Mouse (Mus musculus): ENCODE results near the gene Usp6nl. TPM values are rescaled to one million over a fixed set of nuclear protein-coding genes. Genes with fewer than 3 reads are reported as not detected.

Usp6nl gene
- total RNA-seq, 2 experiments from 2014 or later, result 40.1 to 44.0 TPM

DNA sequence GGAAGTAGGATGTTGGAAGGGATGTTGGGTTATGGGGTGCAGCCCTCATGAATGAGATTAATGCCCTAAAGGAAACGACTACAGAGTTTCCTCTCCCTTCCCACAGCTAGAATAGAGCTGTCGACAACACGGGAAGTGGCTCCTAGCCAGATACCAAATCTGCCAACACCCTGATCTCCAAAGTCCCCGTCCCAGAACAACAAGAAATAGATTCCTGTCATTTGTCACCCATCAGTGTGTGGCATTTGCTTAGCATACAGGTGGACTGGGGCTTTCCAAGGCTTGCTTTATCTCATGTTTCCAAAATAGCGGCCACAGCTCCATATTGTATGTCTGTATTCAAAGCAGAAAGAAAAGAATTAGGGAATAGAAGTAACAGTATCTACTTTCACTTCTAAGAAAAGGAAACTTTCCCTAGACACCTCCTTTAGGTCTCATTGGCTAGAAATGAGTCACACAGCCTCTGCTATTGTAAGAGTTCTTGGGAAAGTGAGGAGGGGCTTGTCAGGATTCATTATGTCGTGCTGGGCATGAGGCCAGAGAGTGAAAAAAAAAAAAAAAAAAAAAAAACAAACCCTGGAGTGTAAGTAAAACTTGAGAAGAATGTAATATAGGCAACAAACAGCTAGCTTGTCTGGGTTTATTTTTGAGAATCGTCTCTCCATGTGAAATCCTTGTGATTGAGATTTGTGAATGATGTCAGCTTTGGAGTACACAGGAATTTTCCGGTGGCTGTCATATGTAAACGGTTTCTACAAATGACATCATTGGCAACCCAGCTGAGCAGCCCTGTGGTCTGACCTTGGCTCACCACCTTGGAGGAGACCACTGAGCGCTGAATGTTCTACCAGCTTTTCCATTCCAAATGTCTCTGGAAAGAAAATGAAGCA, 141.6 kb downstream of the Usp6nl start:
- DNase-seq (ENCODE audit: low spot score in 2 of 2), result no peak

DNA sequence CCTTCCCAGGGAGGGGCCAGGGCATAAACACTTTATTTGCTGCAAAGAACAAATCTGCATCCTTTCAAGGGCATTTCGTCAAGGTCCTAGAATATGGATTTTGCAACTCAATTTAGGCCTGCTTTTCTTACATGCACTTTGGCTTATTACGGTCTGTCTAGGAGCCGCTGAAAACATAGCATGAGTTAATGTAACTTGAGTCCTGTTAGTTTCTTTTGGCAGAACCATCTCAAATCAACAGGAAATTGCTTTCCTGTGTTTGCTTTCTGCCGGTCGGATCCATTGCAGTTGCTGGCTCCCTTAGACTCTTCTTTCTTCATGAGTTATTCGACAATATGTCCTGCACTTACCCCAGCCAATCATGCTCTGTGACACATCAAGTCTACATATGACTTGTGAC, 143.9 kb downstream of the Usp6nl start:
- no peak for DNase-seq (ENCODE audit: low spot score in 2 of 2)

GRCm38 (mm10) chr2:6467318-6467717, 144.9 kb downstream of the Usp6nl start:
- DNase-seq (ENCODE audit: low spot score in 2 of 2), result no peak

DNA sequence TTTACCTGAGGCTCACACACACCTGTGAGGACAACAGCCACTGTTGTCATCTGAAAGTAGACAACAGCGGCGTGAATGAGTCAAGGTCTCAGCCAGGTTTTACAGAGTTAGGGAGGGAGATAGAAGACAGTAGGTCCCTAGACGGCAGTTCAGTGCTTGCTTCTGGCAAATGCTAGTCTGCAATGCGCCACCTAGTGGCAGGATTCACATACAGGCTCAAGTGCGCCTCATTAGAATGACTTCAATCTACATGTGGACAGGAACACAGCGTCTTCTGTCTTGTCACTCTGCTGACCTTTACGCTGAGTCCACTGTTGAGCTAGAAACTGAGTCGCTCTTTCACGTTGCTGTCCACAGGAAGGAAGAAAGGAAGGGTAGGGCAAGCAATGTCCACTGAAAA, 146.7 kb downstream of the Usp6nl start:
- DNase-seq (ENCODE audit: low spot score in 2 of 2), result peak; percentile 36 to 48

GRCm38 (mm10) chr2:6471110-6471611, 148.7 kb downstream of the Usp6nl start:
- DNase-seq (ENCODE audit: low spot score in 2 of 2), result no peak

GRCm38 (mm10) chr2:6473829-6474228, 151.4 kb downstream of the Usp6nl start:
- no peak for DNase-seq (ENCODE audit: low spot score in 2 of 2)

- DNase-seq (ENCODE audit: low spot score in 2 of 2), result no peak
Observed at GRCm38 (mm10) chr2:6477884-6478283, 155.4 kb downstream of the Usp6nl start.

DNA sequence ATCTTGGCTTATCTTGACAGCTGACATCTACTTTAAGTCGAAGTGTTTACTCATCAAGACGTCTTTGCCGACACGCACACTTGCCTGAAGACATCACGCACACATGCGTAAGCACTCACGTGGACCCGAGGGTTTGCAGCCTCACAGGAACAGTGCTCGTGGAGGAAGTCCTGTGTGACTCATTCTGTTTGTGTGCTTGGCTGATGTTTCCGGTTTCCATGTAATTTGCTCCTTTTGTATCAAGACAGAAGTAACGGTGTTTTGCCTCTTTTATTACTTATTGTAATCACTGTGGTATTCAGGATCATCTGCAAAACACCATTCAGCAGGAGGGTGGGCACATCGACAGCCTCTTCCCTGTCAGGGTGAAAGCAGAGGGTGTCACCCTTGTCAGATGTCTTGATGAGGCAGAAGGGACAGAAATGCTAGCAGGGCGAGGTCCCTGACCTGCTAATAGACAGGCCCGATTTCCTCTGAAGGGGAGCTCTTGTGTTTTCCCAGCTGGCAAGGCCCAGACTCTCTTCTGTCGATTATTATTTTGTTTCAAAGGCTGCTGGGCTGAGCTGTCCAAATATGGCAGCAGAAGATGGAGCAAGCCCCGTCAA, 156.0 kb downstream of the Usp6nl start:
- DNase-seq (ENCODE audit: low spot score in 2 of 2), result no peak

- DNase-seq (ENCODE audit: low spot score in 2 of 2), result peak in 1 of 2 experiments; percentile 23
Observed at GRCm38 (mm10) chr2:6478966-6479391, 156.5 kb downstream of the Usp6nl start.

- DNase-seq (ENCODE audit: low spot score in 2 of 2), result no peak
Observed at GRCm38 (mm10) chr2:6479620-6480019, 157.2 kb downstream of the Usp6nl start.

DNA sequence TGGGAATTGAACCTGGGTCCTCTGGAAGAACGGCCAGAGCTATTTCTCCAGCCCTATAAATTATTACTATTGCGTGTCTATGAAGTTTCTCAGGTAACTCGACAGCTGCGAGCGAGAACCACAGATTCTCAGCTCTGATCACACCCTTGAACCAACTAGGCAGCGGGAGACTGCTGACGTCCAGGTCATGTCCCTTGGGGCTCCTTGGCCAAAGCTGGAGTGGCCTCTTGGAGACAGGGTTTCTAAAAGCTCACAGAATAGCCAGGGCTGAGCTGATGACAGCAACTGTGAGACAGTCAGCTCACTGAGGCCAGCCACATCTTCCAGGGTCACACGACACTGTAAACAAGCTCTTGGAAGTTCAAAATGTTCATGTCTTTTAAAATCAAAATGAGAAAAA, 159.5 kb downstream of the Usp6nl start:
- no peak for DNase-seq (ENCODE audit: low spot score in 2 of 2)

DNA sequence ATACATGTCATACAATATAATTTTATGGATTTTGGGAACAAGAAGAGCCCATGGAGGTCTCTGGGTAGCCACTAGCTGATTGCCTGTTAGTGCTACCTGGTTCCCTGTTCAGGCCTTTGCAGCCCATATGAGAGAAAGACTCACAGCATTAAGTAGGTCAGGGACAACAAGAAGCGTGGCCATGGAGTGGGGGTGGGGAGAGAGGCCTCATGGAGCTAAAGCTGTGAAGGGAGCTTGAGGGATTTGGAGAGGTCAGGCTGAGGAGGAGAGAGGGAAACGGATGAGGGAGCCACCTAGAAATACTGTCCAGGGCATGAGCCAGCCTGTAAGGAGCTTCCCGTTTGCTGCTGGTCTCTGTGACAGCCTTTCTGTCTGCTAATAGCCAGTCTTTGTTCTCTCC, 159.9 kb downstream of the Usp6nl start:
- DNase-seq (ENCODE audit: low spot score in 2 of 2), result no peak

DNA sequence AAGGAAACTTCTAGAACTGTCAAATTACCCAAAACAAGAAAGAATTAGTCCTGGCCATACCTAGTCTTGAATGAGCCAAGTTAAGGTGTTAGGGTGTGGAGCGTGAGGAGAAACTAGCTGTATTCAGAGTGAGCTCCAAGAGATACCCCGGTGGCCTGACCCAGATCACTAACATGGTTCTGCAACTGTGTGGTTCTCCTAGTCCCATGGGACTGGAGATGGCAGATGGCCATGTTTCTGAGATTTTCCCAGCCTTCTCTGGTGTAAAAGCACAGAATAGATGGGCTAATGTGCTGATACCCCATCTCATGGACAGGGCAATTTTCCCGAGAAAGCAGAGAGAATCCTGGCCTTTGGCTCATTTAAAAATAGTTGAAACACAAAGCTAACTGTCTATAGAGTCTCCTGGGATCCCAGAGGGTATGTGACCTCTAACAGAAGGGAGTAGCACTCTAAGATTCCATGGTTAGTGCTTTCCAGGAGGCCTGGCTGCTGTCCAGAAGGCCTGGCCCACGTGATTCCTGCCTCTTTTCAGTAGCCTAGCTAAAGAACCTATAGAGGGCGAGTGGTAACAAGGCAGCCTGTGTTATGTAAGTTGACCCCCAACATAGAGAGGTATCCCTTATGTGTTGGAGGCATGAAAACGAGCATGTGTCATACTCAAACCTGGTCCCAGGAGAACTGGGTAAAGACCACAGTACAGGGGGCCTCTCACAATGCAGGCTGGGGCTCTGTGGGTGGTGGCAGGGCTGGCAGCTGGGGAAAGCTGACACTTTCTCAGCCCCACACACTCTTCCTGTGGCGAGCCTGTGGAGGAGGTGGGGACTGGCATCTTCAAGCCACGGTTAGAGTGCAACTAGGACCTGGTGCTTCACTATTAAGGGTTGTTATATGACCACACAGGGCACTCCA, 160.9 kb downstream of the Usp6nl start:
- no peak for DNase-seq (ENCODE audit: low spot score in 2 of 2)

DNA sequence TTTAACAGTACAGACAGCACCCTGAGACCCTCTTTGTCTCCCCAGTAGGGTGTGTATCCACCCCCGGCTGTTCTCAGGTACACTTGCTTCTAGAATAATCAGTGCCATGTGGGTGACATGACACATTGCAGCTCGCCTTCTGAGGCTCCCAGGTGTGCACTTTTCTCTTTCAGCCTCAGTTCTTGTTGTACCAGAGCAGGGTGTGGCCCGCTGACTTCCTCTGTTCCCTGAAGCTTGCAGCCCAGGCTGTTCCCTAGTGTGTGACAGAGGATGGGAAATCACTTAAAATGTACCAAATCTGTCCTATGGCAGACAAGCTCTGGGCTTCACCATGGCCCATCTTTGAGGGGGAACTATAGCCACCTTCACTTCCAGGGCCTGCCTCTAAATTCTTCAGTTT, 161.7 kb downstream of the Usp6nl start:
- DNase-seq (ENCODE audit: low spot score in 2 of 2), result no peak

DNA sequence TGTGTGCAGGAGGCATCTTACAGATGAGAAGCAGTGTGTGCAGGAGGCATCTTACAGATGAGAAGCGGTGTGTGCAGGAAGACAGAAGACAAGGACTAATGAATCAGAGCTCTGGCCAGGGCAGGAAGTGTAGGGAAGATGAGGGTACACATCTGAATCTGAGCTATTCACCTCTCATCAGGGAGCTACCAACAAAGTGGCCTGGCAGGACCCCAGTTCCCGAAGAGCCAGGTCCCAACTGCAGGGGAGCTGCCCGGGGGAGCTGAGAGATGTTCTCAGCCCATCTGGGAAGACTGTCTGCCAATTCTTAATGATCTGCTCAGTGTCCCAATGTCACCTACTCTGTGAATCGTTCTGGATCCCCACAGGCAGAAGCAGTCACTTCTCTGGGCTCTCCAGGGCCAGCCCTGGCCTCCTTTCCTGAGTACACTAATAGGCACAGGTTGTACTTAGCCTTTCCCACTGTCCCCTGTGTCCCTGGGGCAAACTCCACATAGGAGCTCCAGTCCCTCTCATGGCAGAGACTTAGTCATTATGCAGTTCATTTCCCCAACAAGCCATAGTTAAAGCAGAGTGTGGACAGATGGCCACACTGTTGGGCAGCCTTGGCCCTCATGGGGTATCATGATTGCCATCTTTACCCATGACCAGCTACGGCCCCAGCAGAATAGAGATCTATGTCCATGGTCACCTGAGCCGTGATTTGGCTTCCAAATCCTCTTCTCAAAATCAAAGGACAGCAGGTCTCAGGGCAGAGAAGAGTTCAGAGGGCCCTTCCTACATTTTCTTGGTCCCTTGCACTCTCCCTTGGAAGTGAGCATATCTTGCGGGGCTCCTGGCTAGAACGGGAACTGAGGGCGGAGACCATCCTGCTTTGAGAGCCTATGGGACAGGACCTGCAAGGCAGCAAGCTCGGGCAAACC, 165.4 kb downstream of the Usp6nl start:
- no peak for DNase-seq (ENCODE audit: low spot score in 2 of 2)

DNA sequence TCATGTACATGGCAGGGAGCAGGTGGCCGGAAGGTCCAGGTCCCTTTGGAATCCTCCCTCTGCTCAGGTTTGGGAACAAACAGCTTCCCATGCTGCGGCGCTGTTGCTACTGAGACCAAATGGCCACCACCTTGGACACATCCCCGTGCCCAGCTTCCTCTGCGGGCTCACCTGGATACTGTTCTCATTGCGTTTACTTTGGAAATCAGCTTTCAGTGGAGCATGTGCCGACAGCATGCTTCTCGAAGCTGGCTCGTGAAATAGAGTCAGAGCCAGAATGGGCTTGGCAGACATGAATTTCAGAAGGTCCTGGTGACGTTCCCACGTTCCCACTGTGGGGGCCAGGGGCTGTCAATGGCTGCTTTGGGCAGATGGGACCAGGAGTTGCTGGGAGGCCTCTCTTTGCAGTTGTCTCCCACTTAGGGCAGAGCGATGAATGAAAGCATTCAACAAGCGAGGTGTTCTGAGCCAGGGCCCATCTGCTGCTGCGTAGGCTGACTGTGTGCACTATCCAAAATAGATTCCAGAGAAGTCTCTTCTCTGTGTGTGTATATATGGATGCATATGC, 166.1 kb downstream of the Usp6nl start:
- DNase-seq (ENCODE audit: low spot score in 2 of 2), result no peak

- no peak for DNase-seq (ENCODE audit: low spot score in 2 of 2)
Observed at GRCm38 (mm10) chr2:6490076-6490475, 167.6 kb downstream of the Usp6nl start.

DNA sequence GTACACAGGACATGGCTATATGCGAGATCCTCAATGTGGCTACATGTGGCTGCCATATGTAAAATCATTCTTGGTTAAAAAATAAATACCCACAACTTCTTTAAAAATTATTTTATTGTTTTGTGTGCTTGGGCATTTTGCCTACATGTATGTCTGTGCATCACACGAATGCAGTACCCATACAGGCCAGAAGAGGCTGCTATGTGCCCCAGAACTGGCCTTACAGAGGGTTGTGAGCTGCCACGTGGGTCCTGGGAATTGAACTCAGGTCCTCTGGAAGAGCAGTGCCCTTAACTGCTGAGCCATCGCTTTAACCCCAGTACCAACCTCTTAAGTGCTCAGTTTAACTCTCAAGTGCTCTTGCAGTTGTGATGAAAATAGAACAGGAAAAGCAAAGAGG, 168.4 kb downstream of the Usp6nl start:
- no peak for DNase-seq (ENCODE audit: low spot score in 2 of 2)

DNA sequence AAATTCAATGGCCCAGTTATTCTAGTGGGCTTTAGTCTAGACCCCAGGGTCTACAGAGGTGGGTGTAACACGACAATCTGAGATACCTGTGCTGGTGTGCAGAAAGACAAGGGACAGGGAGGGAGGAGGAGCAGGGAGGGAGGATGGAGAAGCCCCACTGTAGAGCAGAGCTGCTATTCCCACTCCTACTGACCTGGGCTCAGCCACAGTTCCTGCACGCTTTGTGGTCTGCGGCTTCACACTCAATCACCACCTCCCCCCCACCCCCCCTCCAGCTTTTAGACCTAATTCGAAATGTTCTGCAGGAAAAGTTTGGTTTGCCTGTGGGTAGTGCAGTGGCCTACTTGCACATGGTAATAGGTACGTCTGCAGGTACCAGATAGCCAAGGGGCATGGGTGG, 171.4 kb downstream of the Usp6nl start:
- no peak for DNase-seq (ENCODE audit: low spot score in 2 of 2)
